Mouse (Mus musculus): ENCODE data around the gene Cactin. TPM values are rescaled to one million over a fixed set of nuclear protein-coding genes. Genes with fewer than 3 reads are reported as not detected.

Gene Cactin
- polyA plus RNA-seq, 2 experiments from 2014 or later, result 5.1 to 5.7 TPM

- ATAC-seq, result no peak
Measured at GRCm38 (mm10) chr10:81319741-81320549, 958 bp upstream of the Cactin start.

GRCm38 (mm10) chr10:81321436-81321835 is 533 bp downstream of the Cactin start:
- ATAC-seq, result no peak

GRCm38 (mm10) chr10:81322444-81322843 is 1.5 kb downstream of the Cactin start:
- ATAC-seq, result no peak

GRCm38 (mm10) chr10:81323141-81323775 is 2.4 kb downstream of the Cactin start:
- ATAC-seq, result no peak

GRCm38 (mm10) chr10:81323791-81324530 is 3.1 kb downstream of the Cactin start:
- no peak for ATAC-seq

- no peak for ATAC-seq
Measured at GRCm38 (mm10) chr10:81325176-81325575, 4.3 kb downstream of the Cactin start.

- ATAC-seq, result no peak
Measured at GRCm38 (mm10) chr10:81325781-81326180, 4.9 kb downstream of the Cactin start.

- ATAC-seq, result no peak
Measured at GRCm38 (mm10) chr10:81326858-81327257, 6.0 kb downstream of the Cactin start.

GRCm38 (mm10) chr10:81327959-81328358 is 7.1 kb downstream of the Cactin start:
- ATAC-seq, result no peak

- ATAC-seq, result peak; percentile 57
Measured at GRCm38 (mm10) chr10:81328386-81328785, 7.5 kb downstream of the Cactin start, which contains the start of gene Tbxa2r. Gene Tbxa2r (plus strand): TSS chr10:81328731.

- ATAC-seq, result peak; percentile 79
Measured at GRCm38 (mm10) chr10:81329194-81329975, 8.5 kb downstream of the Cactin start.

GRCm38 (mm10) chr10:81330007-81330406 is 9.1 kb downstream of the Cactin start:
- ATAC-seq, result no peak

- ATAC-seq, result no peak
Measured at GRCm38 (mm10) chr10:81332277-81332676, 11.4 kb downstream of the Cactin start.

- no peak for ATAC-seq
Measured at GRCm38 (mm10) chr10:81334324-81334723, 13.4 kb downstream of the Cactin start.

GRCm38 (mm10) chr10:81335393-81336340 is 14.8 kb downstream of the Cactin start:
- ATAC-seq, result no peak

GRCm38 (mm10) chr10:81336558-81336957 is 15.7 kb downstream of the Cactin start:
- ATAC-seq, result no peak

GRCm38 (mm10) chr10:81340551-81341332 is 19.8 kb downstream of the Cactin start:
- no peak for ATAC-seq

- ATAC-seq, result peak; percentile 51
Measured at GRCm38 (mm10) chr10:81341333-81341949, 20.5 kb downstream of the Cactin start.

- no peak for ATAC-seq
Measured at GRCm38 (mm10) chr10:81342686-81343505, 22.0 kb downstream of the Cactin start, which contains the start of gene Gipc3. Gene Gipc3 (minus strand): TSS chr10:81343266.
